Mouse (Mus musculus) liver, embryonic 14.5 days (tissue): ENCODE data around the gene Stra6l.

ENCODE experiments used
- CTCF ChIP-seq: IDR thresholded peaks from 2 replicates; pipeline ENCODE4 v1.5.1; 2016; ENCODE audit warnings: antibody characterized with exemption, low read depth, control low read depth
- EP300 ChIP-seq: IDR thresholded peaks from 2 replicates; pipeline ENCODE4 v1.6.1; 2016; ENCODE audit warnings: antibody characterized with exemption, low read depth

DNA sequence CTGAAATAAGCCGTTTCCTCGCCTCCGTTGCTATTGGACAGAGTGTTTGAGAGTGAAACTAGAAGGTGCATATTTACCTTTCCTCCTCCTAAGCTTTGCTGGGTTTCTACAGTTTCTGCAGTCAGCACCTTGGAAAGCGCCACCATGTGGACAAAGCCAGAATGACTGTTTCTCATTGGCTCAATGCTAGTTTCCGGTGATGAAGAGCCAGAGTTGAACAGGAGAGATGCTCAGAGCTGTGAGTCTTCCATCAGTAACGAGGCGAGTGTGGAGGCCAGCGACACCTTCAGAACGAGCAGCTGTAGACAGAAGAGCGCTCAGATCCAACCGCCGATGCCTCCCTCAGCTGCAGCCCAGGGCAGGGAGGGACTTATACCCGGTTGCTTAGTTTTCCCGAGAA lies 4.1 kb upstream of the Stra6l start:
- TF ChIP-seq CTCF (peak; percentile 74), EP300 (no peak)
